8 mouse cellular contexts compared by ENCODE assay signal in the genomic region with DNA sequence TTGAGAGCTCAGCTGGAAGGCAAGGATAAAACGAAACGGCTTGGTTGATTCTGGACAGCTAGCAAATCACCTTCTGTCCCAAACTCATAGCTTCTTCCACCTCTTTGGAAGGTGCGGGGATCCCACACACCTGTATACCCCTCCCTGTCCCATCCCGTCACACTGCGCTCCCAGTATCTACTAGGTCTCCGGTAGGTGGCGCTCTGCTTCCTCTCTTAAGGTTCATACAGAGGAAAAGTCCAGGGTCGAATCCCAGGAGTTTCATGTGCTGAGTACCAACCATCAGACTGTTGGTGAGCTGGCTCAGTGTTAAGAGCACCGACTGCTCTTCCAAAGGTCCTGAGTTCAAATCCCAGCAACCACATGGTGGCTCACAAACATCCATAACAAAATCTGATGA. TPM values are rescaled to one million over a fixed set of nuclear protein-coding genes. Genes with fewer than 3 reads are reported as not detected.
DNase-seq lines count a peak whose midpoint lies in the region; ATAC-seq lines count a peak whose summit lies in the region.
"Had no signal": no experiment of that assay in that cellular context is flagged by ENCODE, and none has a peak within 500 bp of the region (broad histone marks: within the 10 kb centered on the region; RNA-seq: fewer than 3 reads in every experiment).

No protein-coding gene starts in this region.

- no peak overlapping the region for H3K27ac ChIP-seq in forebrain, embryonic 10.5 days
- no peak overlapping the region for H3K27ac ChIP-seq in hindbrain, embryonic 12.5 days
- H3K27ac ChIP-seq: limb, embryonic 13.5 days had no signal

- no peak overlapping the region for H3K4me2 ChIP-seq in hindbrain, embryonic 12.5 days (replicated peaks)
- H3K4me2 ChIP-seq: limb, embryonic 13.5 days had no signal

- H3K36me3 ChIP-seq in forebrain, embryonic 10.5 days (replicated peaks): no peaks in the 10 kb centered on the region
- no peaks in the 10 kb centered on the region for H3K36me3 ChIP-seq in hindbrain, embryonic 12.5 days
- H3K36me3 ChIP-seq: limb, embryonic 13.5 days had no signal

- H3K9ac ChIP-seq in hindbrain, embryonic 12.5 days: no peak overlapping the region
- H3K9ac ChIP-seq: limb, embryonic 13.5 days had no signal

- WGBS in forebrain, embryonic 10.5 days: 15% methylated on average over 9 of the region's 9 CpGs
- 18% methylated on average over 9 of the region's 9 CpGs for WGBS in hindbrain, embryonic 12.5 days

- H3K4me1 ChIP-seq in forebrain, embryonic 10.5 days: no peaks in the 10 kb centered on the region
- no peaks in the 10 kb centered on the region for H3K4me1 ChIP-seq in hindbrain, embryonic 12.5 days
- H3K4me1 ChIP-seq: limb, embryonic 13.5 days had no signal

- no peaks in the 10 kb centered on the region for H3K27me3 ChIP-seq in forebrain, embryonic 10.5 days (ENCODE audit: poor library complexity, severe bottlenecking)
- no peaks in the 10 kb centered on the region for H3K27me3 ChIP-seq in hindbrain, embryonic 12.5 days
- H3K27me3 ChIP-seq: limb, embryonic 13.5 days had no signal

- peak; percentile 41 for DNase-seq in Muller cell, postnatal 12 days (ENCODE audit: inconsistent ontology term)
- DNase-seq in c-Kit-positive CD71-negative TER-119-negative erythroid progenitor cells, embryonic 14.5 days (ENCODE audit: low read depth): peak; percentile 52
- DNase-seq in forebrain, embryonic 10.5 days (ENCODE audit: extremely low spot score, low spot score): peak; percentile 69
- DNase-seq in layer of hippocampus, postnatal 25 days (ENCODE audit: extremely low spot score in 1 of 2, low spot score in 1 of 2): peak; percentile 24 to 78
- DNase-seq in spleen, adult 12 weeks (ENCODE audit: low spot score): peak; percentile 22

- no peaks in the 10 kb centered on the region for H3K9me3 ChIP-seq in forebrain, embryonic 10.5 days
- H3K9me3 ChIP-seq in hindbrain, embryonic 12.5 days (replicated peaks): no peaks in the 10 kb centered on the region
- H3K9me3 ChIP-seq: limb, embryonic 13.5 days had no signal

- H3K4me3 ChIP-seq in forebrain, embryonic 10.5 days: no peak overlapping the region
- H3K4me3 ChIP-seq in hindbrain, embryonic 12.5 days: no peak overlapping the region
- H3K4me3 ChIP-seq: limb, embryonic 13.5 days had no signal

- peak; percentile 73; the same call in 1 of the 2 replicates for ATAC-seq in hindbrain, embryonic 12.5 days (ENCODE audit: low FRiP score)
- ATAC-seq in megakaryocyte progenitor cell, adult 5-6 weeks (replicated peaks; ENCODE audit: poor library complexity): peak; percentile 91

RNA-seq across cellular contexts. Expression of a gene that starts 2.5 kb away (rescaled TPM):
- polyA plus RNA-seq in forebrain, embryonic 10.5 days (2016; fragmentation: Nextera tagmentation; extraction: Ambion mirVana): not detected in 2 replicates
- polyA plus RNA-seq in hindbrain, embryonic 12.5 days (2016; fragmentation: Nextera tagmentation; extraction: Ambion mirVana): not detected in 2 replicates
- total RNA-seq in layer of hippocampus, postnatal 25 days (2021): not detected
- not detected in 2 replicates for total RNA-seq in megakaryocyte progenitor cell, adult 5-6 weeks (2015)
- not detected in 2 replicates for total RNA-seq in megakaryocyte progenitor cell, adult 5-6 weeks (2017)

RNA-seq across cellular contexts. Expression of a gene that starts 9.9 kb away (rescaled TPM):
- 0.36 TPM in 1 of 2 replicates, not detected in the other for polyA plus RNA-seq in forebrain, embryonic 10.5 days (2016; fragmentation: Nextera tagmentation; extraction: Ambion mirVana)
- polyA plus RNA-seq in hindbrain, embryonic 12.5 days (2016; fragmentation: Nextera tagmentation; extraction: Ambion mirVana): 0.68 and 1.2 TPM in 2 replicates
- total RNA-seq in layer of hippocampus, postnatal 25 days (2021): not detected
- total RNA-seq in megakaryocyte progenitor cell, adult 5-6 weeks (2015): not detected in 2 replicates
- total RNA-seq in megakaryocyte progenitor cell, adult 5-6 weeks (2017): not detected in 2 replicates

RNA-seq across cellular contexts. Expression of a gene that starts 20.5 kb away (rescaled TPM):
- polyA plus RNA-seq in forebrain, embryonic 10.5 days (2016; fragmentation: Nextera tagmentation; extraction: Ambion mirVana): 2.3 and 3.2 TPM in 2 replicates
- 5.1 and 5.3 TPM in 2 replicates for polyA plus RNA-seq in hindbrain, embryonic 12.5 days (2016; fragmentation: Nextera tagmentation; extraction: Ambion mirVana)
- total RNA-seq in layer of hippocampus, postnatal 25 days (2021): not detected
- total RNA-seq in megakaryocyte progenitor cell, adult 5-6 weeks (2015): not detected in 2 replicates
- total RNA-seq in megakaryocyte progenitor cell, adult 5-6 weeks (2017): not detected in 2 replicates

RNA-seq across cellular contexts. Expression of a gene that starts 30.7 kb away (rescaled TPM):
- not detected in 2 replicates for polyA plus RNA-seq in forebrain, embryonic 10.5 days (2016; fragmentation: Nextera tagmentation; extraction: Ambion mirVana)
- polyA plus RNA-seq in hindbrain, embryonic 12.5 days (2016; fragmentation: Nextera tagmentation; extraction: Ambion mirVana): not detected in 2 replicates
- not detected for total RNA-seq in layer of hippocampus, postnatal 25 days (2021)
- total RNA-seq in megakaryocyte progenitor cell, adult 5-6 weeks (2015): not detected in 2 replicates
- not detected in 2 replicates for total RNA-seq in megakaryocyte progenitor cell, adult 5-6 weeks (2017)
- polyA plus RNA-seq: limb, embryonic 13.5 days had no signal

RNA-seq across cellular contexts. Expression of a gene that starts 37.5 kb away (rescaled TPM):
- 0.17 and 0.24 TPM in 2 replicates for polyA plus RNA-seq in forebrain, embryonic 10.5 days (2016; fragmentation: Nextera tagmentation; extraction: Ambion mirVana)
- 0.34 and 0.51 TPM in 2 replicates for polyA plus RNA-seq in hindbrain, embryonic 12.5 days (2016; fragmentation: Nextera tagmentation; extraction: Ambion mirVana)
- total RNA-seq in layer of hippocampus, postnatal 25 days (2021): under 1 TPM in 1 of 2 experiments, not detected in 1; 0.16 TPM
- total RNA-seq in megakaryocyte progenitor cell, adult 5-6 weeks (2015): not detected in 2 replicates
- 0.07 and 0.29 TPM in 2 replicates for total RNA-seq in megakaryocyte progenitor cell, adult 5-6 weeks (2017)
